Mouse (Mus musculus): Measurements from ENCODE around the gene Krtap12-1.
"Not testable (repeated sequence)": the region's sequence is repeated elsewhere in the genome, so short reads cannot be mapped to it uniquely, and the experiment has no call there.

Gene Krtap12-1

DNA sequence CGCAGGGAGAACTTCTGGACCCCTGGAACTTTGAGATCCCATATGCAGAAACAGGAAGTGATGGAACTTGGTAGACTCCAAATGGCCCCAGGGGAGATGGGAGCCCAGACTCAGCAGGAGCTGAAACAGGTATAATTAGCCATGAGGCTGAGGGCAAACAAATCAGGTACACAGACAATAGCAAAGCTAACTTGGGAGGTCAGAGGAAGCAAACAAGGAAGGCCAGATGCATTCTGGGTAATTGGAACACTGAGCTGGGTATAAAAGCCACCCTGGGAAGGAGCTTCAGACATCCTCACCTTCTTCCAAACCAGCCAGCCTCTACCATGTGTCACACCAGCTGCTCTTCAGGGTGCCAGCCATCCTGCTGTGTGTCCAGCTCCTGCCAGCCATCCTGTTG lies at the start of gene Krtap12-1:
Gene Krtap12-1, plus strand, starts transcription at position 301 of the 400 bp plus-strand sequence.
- not testable (repeated sequence) for DNase-seq

DNA sequence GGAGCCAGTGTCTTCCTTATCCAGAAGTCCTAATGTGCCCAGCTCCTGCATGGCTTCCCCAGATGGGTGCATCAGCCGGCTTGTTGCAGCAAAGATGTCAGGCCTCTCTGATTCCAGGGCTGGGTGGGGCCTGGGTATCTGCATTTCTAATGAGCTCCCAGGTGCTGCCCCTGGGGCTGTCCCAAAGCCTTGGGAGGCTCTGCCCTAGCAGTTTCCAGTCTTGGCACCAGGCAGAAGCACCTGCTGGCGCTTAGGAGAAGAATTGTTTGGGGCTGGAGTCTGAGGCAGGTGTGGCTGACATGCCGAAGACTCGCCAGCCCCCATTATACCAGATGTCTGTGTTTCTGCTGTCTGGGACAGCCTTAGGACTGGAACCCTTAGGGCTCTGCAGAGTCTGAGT lies 49.7 kb upstream of the Krtap12-1 start:
- DNase-seq: no peak

DNA sequence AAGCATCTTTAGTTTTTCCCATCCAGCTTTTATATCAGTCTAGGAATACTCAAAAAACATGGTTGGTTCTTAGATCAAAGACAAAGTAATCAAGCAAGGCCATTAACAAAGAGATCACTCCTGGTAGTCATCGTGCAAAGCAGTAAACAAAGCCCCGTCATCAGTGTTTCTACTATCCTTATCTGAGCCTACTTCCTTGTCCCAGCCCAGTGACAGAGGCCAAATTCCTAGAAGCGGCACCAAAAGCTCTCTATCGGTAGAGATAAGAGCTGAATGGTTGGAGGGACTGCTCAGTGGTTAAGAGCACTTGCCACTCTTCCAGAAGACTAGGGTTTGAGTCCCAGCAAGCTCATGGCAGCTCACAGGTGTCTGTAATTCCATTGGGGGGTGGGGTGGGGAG lies 48.9 kb upstream of the Krtap12-1 start:
- no peak for DNase-seq

DNA sequence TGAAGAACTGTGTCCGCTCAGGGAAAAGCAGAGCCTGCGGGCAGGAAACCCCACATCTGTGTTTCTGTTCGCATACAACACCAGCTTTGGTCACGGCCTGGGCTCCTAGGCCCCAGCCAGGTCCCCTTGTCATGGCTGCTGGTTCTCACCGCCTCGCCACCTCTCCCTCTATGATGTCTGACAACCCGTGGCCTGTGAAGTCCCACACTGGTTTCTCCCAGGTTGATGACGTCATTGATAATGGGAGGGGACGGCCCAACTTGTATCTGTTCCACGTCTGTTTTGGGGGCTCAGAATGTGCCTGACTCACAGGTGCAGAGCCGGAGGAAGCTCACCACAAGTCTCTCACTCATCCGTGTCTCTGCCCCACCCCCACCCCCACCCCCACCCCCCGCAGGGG lies 46.6 kb upstream of the Krtap12-1 start:
- DNase-seq: no peak

DNA sequence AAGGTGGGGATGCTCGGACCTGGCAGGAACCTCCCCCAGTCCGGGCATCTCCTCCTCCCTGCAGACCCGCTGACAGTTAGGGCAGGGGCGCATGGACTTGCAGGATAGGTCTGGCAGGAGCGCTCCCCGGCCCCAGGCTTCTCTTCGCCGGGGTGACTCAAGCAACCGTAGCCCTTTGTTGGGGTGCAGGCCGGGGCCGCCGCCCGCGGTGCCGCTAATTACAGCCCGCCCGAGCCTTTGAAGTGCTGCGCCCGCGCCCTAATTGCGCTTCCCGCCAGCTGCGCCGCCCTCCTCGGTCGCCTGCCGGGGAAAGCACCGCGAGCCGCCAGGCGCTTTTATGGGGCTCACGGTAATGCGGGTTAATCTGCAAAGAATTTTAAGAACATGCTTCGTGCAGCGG lies 42.8 kb upstream of the Krtap12-1 start:
- DNase-seq: no peak

- DNase-seq: no peak
Measured at GRCm38 (mm10) chr10:77682994-77683393, 37.4 kb upstream of the Krtap12-1 start.

- no peak for DNase-seq
Measured at GRCm38 (mm10) chr10:77684181-77684580, 36.2 kb upstream of the Krtap12-1 start.

DNA sequence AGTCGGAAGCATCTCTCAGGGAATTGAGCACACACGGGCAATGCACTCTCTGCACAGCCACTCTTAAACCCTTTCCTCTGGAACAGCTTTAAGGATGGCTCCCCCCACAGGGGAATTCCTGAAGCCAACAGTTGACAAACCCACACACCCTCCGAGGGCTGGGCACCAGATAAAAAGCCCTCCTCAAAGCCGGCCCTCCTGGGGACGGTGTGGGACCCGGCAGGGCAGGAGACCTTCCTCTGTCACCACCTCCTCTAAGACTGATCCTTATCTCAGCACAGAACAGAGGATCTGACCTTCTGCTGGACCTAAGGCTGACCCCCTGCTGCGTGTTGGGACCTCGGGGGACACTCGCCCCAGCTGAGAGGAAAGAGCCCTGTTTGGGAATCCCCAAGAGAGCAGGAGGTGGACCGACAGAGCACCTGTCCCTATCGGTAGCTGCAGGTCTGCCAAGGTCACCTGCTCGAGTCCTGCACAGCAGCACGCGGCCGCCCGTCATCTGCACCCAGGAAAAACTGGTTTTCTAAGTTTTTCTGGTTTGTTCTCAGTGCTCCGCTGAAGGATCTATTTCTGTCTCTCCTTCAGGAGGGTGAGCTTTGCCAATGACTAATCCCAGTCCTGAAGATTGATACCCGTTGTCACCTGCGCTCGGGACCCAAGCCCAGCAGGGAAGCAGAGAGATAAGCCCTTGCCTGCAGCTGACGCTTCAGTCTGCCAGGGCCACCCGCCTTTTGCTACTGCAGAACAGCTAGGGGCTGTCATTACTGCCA lies 34.3 kb upstream of the Krtap12-1 start, which contains the start of gene Tspear:
Gene Tspear, plus strand, starts transcription at position 675 of the 770 bp plus-strand sequence.
- DNase-seq: no peak

GRCm38 (mm10) chr10:77687021-77687420 lies 33.4 kb upstream of the Krtap12-1 start:
- no peak for DNase-seq

- not testable (repeated sequence) for DNase-seq
Measured at GRCm38 (mm10) chr10:77690356-77690807, 30.0 kb upstream of the Krtap12-1 start, which contains the start of gene Gm19402. Gm19402 (minus strand) TSS chr10:77690757.

DNA sequence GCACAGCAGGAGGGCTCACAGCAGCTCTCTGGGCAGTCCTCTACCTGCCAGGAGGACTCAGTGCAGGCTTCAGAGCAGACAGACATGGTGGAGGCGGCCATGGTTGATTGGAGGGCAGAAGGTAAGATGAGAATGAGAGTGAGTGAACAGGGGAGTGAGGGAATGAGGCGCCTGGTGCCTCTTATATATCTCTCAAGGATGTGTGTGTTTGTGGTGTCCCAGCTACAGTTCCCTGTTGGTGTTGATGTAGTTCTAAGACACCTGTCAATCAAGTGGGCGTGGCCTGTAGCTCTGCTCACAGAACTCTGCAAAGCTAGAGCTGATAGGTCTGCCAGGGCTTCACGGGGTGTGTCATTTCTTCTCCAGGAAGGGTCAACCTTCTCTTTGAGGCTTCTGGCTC lies 23.3 kb upstream of the Krtap12-1 start, which contains the start of gene Gm9508:
Gene Gm9508, minus strand, starts transcription at position 101 of the 400 bp plus-strand sequence.
- no peak for DNase-seq

DNA sequence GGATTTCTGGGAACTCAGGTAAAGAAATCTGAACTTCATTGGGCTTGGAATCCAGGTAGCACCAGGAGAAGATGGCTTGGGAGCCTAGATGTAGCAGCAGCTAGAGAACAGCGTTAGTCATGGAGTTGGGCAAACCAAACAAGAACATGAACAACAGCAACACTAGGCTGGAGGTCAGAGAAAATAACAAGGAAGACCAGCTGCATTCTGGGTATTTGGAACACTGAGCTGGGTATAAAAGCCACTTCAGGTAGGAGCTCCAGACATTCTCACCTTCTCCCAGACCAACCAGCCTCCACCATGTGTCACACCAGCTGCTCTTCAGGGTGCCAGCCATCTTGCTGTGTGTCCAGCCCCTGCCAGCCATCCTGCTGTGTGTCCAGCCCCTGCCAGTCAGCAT lies 14.1 kb upstream of the Krtap12-1 start, which contains the start of gene Gm10272:
Gene Gm10272, plus strand, starts transcription at position 301 of the 400 bp plus-strand sequence.
- DNase-seq: no peak

- no peak for DNase-seq
Measured at GRCm38 (mm10) chr10:77709831-77710230, 10.6 kb upstream of the Krtap12-1 start.

DNA sequence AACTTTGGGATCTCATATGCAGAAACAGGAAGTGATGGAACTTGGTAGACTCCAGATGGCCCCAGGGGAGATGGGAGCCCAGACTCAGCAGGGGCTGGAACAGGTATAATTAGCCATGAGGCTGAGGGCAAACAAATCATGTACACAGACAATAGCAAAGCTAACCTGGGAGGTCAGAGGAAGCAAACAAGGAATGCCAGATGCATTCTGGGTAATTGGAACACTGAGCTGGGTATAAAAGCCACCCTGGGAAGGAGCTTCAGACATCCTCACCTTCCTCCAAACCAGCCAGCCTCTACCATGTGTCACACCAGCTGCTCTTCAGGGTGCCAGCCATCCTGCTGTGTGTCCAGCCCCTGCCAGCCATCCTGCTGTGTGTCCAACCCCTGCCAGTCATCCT lies 9.2 kb upstream of the Krtap12-1 start, which contains the start of gene Gm10024:
Gene Gm10024, plus strand, starts transcription at position 301 of the 400 bp plus-strand sequence.
- not testable (repeated sequence) for DNase-seq

- DNase-seq: no peak
Measured at GRCm38 (mm10) chr10:77713734-77714133, 6.7 kb upstream of the Krtap12-1 start.

GRCm38 (mm10) chr10:77715507-77715906 lies 4.9 kb upstream of the Krtap12-1 start, which contains the start of gene Gm10142:
Gm10142 (plus strand) TSS chr10:77715807.
- DNase-seq: no peak

GRCm38 (mm10) chr10:77724855-77725254 lies 4.5 kb downstream of the Krtap12-1 start:
- no peak for DNase-seq

DNA sequence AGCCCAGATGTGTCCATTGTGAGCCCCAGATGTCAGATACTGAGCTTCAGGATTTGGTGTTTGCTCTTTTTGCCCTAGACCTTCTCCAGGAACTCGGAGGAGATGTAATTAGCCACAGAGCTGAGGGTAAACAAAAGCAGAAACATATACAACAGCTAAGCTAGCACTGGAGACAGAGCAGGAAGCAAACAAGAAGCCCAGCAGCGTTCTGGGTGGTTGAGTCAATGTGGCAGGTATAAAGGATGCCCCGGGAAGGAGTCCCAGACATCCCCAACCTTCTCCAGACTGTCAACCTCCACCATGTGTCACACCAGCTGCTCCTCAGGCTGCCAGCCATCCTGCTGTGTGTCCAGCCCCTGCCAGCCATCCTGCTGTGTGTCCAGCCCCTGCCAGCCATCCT lies 5.8 kb downstream of the Krtap12-1 start, which contains the start of gene Gm10100:
Gene Gm10100, plus strand, starts transcription at position 301 of the 400 bp plus-strand sequence.
- DNase-seq: no peak

- DNase-seq: no peak
Measured at GRCm38 (mm10) chr10:77728280-77728679, 7.9 kb downstream of the Krtap12-1 start.

DNA sequence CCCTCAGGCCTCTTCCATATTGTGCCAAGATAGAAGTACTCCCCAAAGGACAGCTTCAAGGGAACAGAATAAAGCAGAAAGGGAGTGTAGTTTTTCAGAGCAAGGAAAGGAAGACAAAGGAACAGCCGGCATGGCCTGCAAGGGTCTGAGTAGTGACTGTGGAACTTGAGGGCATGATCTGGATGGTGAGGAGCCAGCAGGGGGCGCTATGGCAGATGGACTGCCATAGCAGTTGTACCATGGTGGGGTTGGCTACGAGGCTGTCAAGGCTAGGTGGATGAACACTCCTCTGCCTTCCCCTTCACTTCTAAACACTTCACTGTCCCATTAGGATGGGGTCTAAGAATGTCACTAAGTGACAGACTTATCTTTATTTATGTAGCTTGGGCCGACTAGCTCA lies 8.8 kb downstream of the Krtap12-1 start:
- DNase-seq: no peak

GRCm38 (mm10) chr10:77735928-77736327 lies 15.5 kb downstream of the Krtap12-1 start:
- no peak for DNase-seq

- DNase-seq: no peak
Measured at GRCm38 (mm10) chr10:77738929-77739328, 18.5 kb downstream of the Krtap12-1 start.

DNA sequence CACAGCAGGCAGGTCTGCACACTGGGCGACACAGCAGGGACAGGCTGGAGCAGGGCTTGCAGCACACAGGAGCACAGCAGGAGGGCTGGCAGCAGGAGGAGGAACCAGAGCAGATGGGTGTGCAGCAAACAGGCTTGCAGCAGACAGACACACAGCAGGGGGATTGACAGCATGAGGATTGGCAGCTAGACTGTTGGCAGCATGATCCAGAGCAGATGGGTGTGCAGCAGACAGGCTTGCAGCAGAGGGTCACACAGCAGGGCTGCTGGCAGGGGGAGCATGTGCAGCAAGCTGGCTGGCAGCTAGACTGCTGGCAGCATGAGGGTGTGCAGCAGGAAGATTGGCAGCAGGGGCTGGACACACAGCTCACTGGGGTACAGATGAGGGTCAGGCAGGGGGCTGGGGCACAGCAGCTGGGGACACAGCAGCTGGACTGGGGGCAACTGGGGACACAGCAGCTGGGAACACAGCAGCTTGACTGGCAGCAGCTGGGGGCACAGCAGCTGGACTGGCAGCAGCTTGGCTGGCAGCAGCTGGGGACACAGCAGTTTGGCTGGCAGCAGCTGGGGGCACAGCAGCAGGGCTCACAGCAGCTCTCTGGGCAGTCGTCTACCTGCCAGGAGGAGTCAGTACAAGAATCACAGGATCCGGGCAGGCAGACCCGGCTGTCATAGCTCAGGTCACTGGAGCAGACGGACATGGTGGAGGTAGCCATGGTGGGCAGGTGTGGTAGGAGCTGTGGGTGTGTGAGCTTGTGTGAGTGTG lies 21.7 kb downstream of the Krtap12-1 start, which contains the start of gene Gm18596:
Gene Gm18596, minus strand, starts transcription at position 715 of the 765 bp plus-strand sequence.
- not testable (repeated sequence) for DNase-seq

All from right cerebral cortex, postnatal 14 days (tissue).